ENCODE assay signal across 14 mouse cellular contexts in the genomic region with DNA sequence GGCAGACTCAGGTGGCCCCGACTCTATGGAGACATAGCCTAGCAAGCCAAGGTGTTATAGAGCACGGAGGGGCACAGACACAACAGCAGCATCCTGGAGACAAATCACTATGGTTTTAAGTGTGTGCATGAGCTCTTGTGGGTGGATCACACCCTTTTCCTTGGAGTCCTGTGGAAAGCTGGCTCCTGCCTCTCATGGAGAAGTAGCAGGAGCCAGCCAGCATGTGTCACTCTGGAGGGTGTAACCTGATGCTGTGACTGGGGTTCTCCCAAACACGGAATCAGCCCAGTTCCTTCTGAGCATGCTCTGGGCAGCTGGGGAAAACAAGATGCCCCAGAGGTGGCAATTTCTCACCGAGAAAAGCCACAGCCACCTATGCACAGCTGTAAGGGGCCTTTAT.
DNase-seq lines count a peak whose midpoint lies in the region.
"Had no signal": no experiment of that assay in that cellular context is flagged by ENCODE, and none has a peak within 500 bp of the region (broad histone marks: within the 10 kb centered on the region; RNA-seq: fewer than 3 reads in every experiment).

No protein-coding gene starts in this region.

- DNase-seq in frontal cortex, adult 2 months (ENCODE audit: extremely low spot score in 1 of 2, low spot score in 1 of 2) = peak; percentile 13 to 42
- DNase-seq in frontal cortex, postnatal 14 days (ENCODE audit: low spot score in 2 of 2) = no peak
- peak; percentile 51 for DNase-seq in right cerebral cortex, adult 18-20 months
- no peak for DNase-seq in right cerebral cortex, postnatal 25 days
- DNase-seq in brain, adult 2 months (ENCODE audit: low read depth, low spot score) = peak; percentile 61
- DNase-seq in urinary bladder, postnatal 10 days (ENCODE audit: low spot score) = no peak
- DNase-seq: adrenal gland, adult 2 months; adrenal gland, postnatal 10 days; adrenal gland, postnatal 25 days; cerebellum, adult 11-12 months; cerebellum, adult 2 months; cerebellum, adult 9-10 months; cerebellum, postnatal 10 days; cerebellum, postnatal 25 days had no signal

Comparison
In these comparisons a context has a peak if more than half of its experiments do, and no peak if none do; other contexts are left out.
1. DNase-seq: peak in frontal cortex, adult 2 months (2 of 2), right cerebral cortex, adult 18-20 months (single experiment) and brain, adult 2 months (single experiment); none in frontal cortex, postnatal 14 days (0 of 2), right cerebral cortex, postnatal 25 days (single experiment) and urinary bladder, postnatal 10 days (single experiment).